Mouse (Mus musculus) fat pad, adult 2 months (tissue): ENCODE measurements around the gene Rpl38.

ENCODE experiments used
- DNase-seq: peaks from one replicate; pipeline ENCODE4 v3.0.0-alpha.2; 2011; ENCODE audit warnings: low read depth, low spot score; ENCODE audit errors: extremely low read depth

The Rpl38 gene

GRCm38 (mm10) chr11:114676896-114677530 lies 8.7 kb downstream of the Rpl38 start:
- DNase-seq, result no peak

- no peak for DNase-seq
Observed at GRCm38 (mm10) chr11:114679582-114679981, 11.3 kb downstream of the Rpl38 start.

- no peak for DNase-seq
Observed at GRCm38 (mm10) chr11:114680291-114680690, 12.0 kb downstream of the Rpl38 start.

GRCm38 (mm10) chr11:114681054-114681453 lies 12.7 kb downstream of the Rpl38 start:
- no peak for DNase-seq

- DNase-seq, result no peak
Observed at GRCm38 (mm10) chr11:114682321-114682900, 14.1 kb downstream of the Rpl38 start.

GRCm38 (mm10) chr11:114683029-114683721 lies 14.9 kb downstream of the Rpl38 start:
- DNase-seq, result no peak

GRCm38 (mm10) chr11:114683722-114684621 lies 15.6 kb downstream of the Rpl38 start:
- no peak for DNase-seq

GRCm38 (mm10) chr11:114684627-114685373 lies 16.5 kb downstream of the Rpl38 start:
- no peak for DNase-seq

- no peak for DNase-seq
Observed at GRCm38 (mm10) chr11:114685526-114686040, 17.3 kb downstream of the Rpl38 start.

- DNase-seq, result no peak
Observed at GRCm38 (mm10) chr11:114686221-114686959, 18.1 kb downstream of the Rpl38 start.

- DNase-seq, result no peak
Observed at GRCm38 (mm10) chr11:114687574-114688188, 19.4 kb downstream of the Rpl38 start.

GRCm38 (mm10) chr11:114688729-114689128 lies 20.4 kb downstream of the Rpl38 start:
- DNase-seq, result no peak

GRCm38 (mm10) chr11:114690192-114690591 lies 21.9 kb downstream of the Rpl38 start:
- no peak for DNase-seq

GRCm38 (mm10) chr11:114691454-114692182 lies 23.3 kb downstream of the Rpl38 start:
- DNase-seq, result no peak

- DNase-seq, result no peak
Observed at GRCm38 (mm10) chr11:114692601-114693000, 24.3 kb downstream of the Rpl38 start.

- no peak for DNase-seq
Observed at GRCm38 (mm10) chr11:114693456-114693855, 25.1 kb downstream of the Rpl38 start.

GRCm38 (mm10) chr11:114694451-114694850 lies 26.1 kb downstream of the Rpl38 start:
- DNase-seq, result no peak

GRCm38 (mm10) chr11:114698496-114698895 lies 30.2 kb downstream of the Rpl38 start:
- DNase-seq, result no peak

- no peak for DNase-seq
Observed at GRCm38 (mm10) chr11:114699511-114699910, 31.2 kb downstream of the Rpl38 start.
